Mouse (Mus musculus) right cerebral cortex, postnatal 10 days (tissue): ENCODE measurements around the gene Numa1.
"Not testable (repeated sequence)": the region's sequence is repeated elsewhere in the genome, so short reads cannot be mapped to it uniquely, and the experiment has no call there.

Experiments used
- DNase-seq, 2 experiments: peaks; one replicate each; pipeline ENCODE4 v3.0.0; 2021; ENCODE audit warnings: low spot score in 2 of 2

The Numa1 gene

DNA sequence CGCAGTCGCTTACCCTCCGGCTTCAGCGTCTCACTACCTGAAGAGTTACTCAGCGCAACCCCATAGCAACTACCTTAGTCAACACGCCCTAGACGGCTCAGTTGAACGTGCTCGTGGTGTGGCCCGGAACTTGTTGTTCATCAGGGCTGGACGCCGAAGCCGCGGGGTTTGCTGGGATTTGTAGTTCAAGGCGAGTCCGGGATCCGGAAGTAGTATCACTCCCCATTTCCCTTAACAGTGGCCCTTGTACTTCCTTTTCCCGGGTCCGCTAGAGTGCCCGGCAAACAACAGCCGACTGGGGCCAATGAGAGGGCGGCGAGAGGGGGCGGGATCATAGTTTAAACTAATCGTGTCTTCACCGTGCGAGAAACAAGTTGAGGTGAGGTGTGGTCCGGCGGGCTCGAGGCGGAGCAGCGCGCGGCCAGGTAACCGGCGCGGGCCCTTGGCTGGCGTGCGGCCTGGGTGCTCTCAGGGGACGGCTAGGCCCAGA, at the start of gene Numa1, which contains the start of gene Lrrc51:
Numa1 (plus strand) TSS at position 361 of the 490 bp plus-strand sequence.
Lrrc51 (minus strand) TSS at position 145 of the 490 bp plus-strand sequence.
- DNase-seq, result peak; percentile 97 to 98

DNA sequence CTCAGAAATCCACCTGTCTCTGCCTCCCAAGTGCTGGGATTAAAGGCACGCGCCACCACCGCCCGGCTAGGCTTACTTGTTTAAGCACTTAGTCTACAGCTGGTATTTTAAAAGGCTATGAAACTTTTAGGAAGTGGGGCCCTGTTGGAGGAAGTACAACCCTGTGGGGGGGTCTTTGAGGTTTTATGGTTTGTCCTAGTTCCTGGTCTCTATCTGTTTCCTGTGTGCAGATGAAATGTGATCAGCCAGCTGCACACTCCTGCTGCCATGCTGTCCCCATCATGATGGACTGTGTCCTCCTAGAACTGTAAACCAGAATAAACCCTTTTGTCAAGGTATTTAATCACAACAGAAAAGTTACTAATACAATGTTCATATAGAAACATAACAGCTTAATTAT, 49.8 kb upstream of the Numa1 start:
- DNase-seq, result no peak

DNA sequence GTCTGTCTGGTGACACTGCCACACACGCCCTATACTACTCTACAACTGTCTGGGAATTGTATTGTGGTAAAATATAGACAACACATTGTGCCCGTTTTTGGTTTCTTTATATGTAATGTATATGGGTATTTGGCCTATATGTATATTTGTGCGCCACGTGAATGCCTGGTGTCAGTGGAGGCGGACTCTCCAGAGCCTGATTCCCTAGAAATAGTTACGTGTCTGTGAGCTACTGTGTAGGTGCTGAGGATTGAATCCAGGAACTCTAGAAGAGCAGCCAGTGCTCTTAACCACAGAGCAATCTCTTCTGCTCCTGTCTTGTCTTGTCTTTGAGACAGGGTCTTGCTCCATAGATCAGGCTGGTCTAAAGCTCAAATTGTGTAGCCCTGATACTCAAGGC, 47.6 kb upstream of the Numa1 start:
- no peak for DNase-seq

DNA sequence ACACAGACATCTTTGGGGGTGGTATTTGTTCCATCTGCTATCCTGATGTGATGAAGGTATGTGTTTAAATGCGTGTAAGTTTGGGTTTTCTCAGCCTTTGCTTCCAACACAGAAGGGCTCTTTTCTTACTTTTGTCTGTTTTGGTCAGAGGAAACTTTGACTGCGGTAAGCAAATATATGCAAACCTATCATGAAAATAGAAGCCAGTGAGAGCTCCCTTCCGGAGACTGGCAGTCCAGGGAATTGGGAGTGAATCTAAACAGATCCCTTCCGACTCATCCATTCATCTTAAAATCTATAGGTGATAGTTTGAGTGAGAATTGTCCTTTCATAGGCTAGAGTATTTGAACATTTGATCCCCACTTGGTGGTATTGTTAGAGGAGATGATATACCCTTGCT, 45.5 kb upstream of the Numa1 start:
- DNase-seq, result no peak

DNA sequence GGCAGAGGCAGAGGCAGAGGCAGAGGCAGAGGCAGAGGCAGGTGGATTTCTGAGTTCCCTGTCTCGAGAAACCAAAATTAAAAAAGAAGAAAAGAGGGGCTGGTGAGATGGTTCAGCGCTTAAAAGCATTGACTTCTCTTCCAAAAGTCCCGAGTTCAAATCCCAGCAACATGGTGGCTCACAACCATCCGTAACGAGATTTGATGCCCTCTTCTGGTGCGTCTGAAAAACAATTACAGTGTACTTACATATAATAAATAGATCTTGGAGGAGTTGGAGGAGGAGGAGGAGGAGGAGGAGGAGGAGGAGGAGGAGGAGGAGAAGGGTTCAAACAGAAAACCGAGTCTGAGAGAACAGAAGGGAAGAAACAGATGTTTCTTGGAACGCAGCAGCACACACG, 38.2 kb upstream of the Numa1 start:
- no peak for DNase-seq

DNA sequence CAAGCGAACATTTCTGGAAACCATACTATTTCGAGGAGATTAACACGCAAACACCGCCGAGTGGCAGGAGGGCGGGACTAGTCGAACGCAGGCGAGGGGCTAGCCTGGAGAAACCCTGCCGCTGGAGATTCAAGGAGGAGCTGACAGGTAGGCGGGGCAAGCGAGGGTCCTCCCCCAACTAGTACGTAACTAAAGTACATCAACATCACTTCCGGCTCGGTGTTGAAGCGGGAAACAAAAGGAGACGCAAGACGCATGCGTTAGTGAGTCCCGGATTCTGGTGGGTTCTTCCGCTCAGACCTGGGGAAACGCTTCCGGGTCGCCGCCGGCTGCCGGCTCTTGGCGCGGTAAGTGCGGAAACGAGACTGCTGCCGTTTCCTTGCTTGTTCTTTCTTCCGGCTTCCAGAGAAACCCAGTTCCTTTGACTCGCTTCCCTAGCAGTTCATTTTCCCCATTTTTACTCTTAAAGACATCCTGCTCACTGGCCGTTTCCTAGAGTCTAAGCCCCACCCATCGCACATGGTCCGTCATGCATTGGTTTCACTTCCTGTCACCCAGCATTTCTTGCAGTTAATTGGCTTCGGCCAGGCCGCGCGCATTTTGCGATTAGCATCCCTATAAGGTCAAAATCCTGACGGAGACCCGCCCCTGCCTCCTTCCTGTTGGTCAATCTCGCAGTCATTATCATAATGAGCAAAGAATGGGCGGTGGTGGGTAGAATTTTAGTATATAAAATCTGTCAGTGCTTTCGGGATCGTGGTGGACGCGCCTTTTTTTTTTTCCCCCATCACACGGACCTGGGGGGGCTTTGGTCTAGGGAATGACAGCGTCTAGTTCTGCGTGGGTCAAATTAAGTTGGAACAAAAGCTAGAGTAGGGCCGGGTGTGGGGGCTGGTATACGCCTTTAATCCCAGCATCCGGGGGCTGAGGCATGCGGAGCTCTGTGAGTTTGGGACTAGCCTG, 37.5 kb upstream of the Numa1 start:
- DNase-seq, result peak; percentile 99

DNA sequence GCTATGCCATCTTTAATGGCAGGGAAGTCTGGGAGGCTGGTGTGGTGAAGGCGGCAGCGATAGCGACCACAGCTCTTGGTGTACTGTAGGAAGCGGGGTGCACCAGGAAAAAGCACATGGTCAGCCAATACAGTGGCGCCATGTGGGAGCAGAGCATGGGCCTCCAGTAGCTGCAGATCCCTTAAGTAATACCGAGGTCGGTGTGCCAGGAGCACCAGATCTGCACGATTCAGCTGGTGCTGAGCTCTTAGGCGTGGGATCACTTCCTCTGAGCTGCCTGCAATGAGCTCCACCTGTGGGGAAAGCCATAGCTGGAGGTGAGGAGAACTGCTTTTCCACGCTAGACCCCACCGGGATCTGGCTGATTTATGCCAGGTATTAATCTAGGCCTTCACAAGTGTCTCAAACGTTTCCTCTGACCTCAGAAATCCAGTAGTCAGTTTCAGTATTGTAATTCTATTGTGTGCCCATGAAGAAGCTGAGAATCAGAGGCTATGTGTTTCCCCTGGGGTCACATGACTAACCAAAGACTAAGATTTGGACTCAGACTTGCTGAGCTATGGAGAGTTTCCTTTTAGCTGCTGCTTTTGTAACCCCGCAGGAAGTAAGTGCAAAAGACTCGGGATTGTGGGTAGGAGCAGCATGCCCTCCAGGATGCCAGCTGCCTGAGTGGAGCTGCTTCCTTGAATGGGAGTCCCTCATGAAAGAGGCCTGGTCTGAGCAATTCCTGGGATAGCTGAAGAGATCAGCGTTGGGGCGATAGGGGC, 33.4 kb upstream of the Numa1 start:
- DNase-seq, result no peak

DNA sequence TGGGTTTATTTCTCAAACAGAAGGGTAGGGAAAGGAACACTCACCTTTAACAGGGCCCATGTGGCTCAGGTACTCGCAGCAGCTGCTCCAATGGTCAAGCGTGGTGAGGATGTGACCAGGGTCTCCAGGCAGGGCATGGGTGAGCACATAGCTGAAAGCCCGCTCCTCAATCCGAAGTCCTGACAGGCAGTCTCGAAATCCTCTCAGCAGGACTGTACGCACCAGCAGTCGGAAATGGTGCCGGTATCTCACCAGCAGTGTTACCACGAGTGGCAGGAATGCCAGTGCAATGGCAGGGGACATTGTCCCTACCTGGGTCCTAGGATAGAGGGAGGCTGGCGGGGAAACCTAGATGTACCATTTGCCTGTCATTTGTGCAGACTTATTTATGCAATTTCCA, 31.9 kb upstream of the Numa1 start:
- no peak for DNase-seq

DNA sequence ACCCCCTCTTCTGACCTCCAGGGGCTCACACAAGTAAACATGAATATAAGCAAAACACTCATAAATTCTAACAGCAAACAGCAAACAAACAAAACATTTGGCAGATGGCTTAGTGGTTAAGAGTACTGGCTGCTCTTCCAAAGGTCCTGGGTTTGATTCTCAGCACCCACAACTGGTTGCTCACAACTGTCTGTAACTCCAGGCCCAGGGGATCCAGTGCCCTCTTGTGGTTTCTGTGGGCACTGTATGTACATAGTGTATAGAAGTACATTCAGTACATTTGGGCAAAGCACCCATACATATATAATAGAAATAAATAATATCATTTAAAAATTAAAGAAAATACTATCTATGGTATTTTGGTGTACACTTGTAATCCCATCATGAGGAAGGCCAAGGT, 31.1 kb upstream of the Numa1 start:
- no peak for DNase-seq

DNA sequence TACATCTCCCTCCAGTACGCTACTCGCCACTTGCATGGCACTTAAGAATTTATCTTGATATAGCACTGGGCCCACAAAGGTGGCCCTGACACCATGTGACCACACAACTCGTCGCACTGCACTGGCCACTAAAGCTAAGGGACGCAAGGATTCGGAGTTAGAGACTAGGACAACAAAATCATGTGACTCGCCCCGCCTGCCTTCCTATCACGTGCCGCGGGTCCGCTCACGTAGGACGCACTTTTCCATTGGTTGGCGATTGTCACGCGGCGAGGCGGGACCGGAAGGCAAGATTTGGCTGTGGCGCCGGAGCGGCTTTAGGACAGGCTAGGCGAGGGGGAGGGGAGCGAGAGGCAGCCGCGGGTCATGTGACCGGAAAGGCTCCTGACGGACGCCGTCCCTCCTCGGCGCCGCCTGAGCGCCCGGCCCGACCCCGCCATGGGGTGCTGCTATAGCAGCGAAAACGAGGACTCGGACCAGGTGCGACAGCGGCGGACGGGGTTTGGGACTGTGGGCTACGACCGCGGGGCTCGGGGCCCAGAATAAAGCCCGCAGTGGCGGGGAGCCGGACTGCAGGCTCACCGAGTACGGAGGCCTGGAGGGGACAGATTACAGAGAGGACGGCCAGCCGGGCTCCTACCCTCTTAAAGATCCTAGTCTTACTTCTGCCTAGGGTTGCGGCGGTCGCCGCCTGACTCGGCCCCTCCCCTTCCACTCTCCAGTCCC, 28.2 kb upstream of the Numa1 start, which contains the start of gene Lamtor1:
Lamtor1 (plus strand) TSS at position 344 of the 726 bp plus-strand sequence.
- peak; percentile 100 for DNase-seq

DNA sequence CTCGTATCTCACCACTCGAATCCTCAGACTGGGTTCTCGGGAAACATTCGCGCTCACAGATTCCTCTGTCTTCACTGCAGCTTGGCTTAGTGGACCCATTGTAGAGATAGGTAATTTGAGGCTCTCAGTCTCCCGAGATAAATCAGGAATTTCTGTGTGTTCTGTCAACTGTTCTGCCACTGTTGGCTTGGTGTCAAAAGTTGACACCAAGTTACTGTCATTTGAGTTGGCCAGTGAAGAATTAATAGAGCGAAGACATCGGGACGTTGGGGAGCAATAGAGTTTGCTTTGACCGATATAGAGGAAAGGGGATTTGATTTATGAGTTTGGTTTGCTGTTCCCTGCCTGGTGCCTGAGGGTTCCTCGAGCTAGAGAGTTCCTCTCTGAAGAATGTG, 27.6 kb upstream of the Numa1 start, which contains the start of gene Tomt:
Tomt (minus strand) TSS at position 73 of the 395 bp plus-strand sequence.
- DNase-seq, result no peak

DNA sequence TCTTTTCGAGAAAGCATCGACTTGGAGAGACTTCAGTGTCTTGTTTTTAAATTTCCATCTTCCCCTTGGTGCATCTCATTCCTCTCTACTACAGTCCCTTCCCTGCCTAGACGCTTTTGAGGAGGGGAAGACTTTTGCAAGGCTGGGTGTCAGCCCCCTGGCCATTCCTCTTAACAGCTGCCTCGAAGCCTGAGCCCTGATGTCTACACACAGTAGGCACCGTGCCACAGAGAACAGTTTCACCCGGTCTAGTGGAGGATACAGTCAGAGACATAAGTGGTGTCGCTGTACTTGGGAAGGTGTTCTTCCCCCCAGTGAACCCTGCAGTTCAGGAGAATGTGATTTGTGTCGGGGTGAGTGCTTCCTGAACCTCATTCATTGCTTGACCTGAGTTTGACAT, 27.2 kb upstream of the Numa1 start:
- DNase-seq, result no peak

DNA sequence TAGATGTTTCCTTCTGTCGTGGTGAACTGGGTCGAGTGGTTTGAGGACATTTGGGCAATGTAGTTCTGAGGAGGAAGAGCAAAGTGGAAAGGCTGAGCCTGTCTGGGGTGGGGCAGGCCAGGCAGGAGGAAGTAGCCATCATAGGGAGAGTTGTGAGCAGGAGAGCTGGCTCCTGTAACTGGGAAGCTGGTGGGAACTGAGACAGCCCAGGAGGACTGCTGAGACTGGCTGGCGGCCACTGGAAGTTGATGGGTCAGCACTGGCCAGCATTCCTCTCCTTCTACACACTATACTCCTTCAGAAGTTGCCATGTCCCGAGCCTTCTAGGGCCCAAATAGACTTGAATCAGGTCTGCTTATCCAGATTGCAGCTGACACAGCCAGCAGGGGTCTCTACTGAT, 25.5 kb upstream of the Numa1 start:
- DNase-seq, result no peak

DNA sequence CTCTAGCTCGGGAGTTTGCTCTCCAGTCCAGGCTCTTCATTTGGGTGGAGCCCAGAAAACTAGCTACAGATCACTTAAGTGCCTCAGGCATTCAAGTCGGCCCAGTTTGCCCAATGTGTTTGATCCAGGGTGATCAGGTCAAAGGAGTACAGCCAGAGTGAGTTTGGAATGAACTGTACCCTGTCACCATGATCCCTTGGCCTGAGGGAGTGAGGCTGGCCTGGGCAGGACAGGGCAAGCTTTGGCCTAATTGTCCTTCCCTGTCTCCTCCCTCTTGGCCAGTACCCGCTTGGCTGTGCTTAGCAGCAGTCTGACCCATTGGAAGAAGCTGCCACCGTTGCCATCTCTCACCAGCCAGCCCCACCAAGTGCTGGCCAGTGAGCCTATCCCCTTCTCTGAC, 23.8 kb upstream of the Numa1 start:
- DNase-seq, result no peak

DNA sequence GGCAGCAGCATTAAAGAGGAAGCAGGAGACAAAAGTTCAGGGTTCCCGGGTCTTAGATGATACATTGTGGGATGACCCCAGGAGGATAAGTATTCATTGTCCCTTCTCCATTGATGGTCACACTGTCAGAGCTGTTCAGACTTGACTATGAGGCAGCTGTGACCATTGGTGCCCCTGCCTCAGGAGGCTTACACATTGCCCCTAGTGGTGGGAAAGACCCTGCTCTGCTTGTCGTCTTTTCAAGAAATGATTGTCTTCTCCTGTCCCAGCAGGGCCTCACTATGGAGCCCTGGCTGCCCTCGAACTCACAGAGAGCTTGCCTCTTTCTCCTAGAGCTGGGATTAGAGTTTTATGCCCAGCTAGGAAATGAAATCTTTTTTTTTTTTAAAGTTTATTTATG, 21.9 kb upstream of the Numa1 start:
- no peak for DNase-seq

DNA sequence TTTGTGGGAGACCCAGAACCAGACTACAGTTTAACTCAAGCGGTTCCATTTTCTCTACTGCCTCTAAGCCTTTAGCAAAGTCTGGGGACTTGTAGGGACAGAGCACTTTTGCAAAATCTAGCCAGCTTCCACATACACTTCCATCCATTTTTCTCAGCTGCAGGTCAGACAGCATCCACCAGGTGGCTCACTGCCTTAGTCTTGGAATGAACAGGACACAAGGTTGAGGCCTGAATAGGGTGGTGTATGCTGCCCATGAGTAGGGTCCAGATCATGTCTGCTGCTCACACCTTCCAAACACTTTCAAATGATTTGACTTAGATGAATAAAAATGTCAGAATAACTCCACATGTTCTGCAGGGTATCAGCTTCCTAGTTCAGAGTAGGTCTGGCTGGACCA, 15.8 kb upstream of the Numa1 start:
- DNase-seq, result peak in 1 of 2 experiments; percentile 66

DNA sequence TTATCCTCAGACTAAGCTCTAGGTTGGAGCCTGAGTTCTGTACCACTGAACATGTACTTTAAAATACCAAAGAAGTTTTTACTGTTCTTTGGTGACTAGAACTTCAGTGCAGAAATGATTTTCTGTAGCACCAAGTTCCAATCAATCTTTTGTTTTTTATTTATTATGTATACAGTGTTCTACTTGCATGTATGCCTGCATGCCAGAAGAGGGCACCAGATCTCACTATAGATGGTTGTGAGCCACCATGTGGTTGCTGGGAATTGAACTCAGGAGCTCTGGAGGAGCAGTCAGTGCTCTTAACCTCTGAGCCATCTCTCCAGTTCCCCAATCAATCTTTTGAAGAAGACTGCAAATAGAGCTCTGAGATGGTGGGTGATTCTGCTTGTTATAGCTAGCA, 8.0 kb upstream of the Numa1 start:
- not testable (repeated sequence) for DNase-seq

DNA sequence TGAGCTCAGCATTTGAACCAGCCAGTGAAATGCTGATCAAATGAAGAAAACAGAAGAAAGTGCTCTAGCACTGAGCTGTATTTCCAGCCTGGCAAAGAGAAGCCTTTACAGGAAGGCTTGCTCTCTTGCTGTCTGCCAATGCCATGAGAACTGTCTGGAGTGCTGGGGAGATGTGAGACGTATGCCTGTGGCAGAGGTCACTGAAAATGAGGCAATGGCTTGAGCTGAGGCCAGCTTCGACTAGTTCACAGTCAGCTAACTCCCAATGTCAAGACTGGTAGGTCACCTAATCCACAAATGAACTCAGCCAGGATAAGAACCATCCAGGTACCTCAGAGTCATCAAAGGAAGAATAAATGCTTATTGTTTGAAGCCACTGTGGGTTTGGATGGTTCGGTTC, 5.8 kb upstream of the Numa1 start:
- no peak for DNase-seq

DNA sequence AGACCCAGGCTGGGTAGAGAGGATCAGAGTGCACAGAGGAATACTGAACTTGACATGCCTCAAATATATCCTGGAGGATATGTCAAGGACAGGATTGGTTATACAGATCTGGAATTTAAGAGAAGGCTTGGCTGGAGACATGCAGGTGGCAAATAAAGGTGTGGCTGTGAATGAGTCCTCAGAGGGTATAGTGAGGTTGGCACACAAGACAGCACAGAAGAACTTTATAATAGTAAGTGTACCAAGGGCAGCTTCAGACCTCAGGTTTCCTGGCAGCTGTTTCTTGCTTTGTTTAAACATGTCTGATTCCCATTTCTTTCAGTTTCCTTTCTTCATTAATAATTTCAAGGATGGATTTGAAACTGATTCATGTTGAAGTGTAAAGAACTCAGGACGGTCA, 1.4 kb upstream of the Numa1 start:
- DNase-seq, result no peak

DNA sequence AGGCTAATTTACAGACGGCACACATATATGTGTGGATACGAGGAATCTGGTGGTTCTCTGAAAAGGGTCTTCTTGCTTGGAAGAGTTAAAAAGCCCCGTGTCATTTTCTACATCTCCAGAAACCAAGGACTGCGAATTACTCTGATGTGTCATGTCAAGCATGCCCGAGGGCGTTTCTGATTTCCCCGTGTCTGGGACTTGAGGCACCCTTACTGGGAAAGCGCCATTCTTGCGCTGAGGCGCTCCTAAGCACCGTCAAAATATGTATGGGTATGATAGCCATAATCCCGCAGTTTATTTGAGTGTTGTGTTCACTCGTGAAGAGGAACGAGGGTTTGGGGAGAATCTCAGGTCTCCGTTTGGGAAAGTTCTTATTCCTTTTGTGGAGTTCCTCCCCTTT, 611 bp upstream of the Numa1 start:
- DNase-seq, result peak in 1 of 2 experiments; percentile 37

DNA sequence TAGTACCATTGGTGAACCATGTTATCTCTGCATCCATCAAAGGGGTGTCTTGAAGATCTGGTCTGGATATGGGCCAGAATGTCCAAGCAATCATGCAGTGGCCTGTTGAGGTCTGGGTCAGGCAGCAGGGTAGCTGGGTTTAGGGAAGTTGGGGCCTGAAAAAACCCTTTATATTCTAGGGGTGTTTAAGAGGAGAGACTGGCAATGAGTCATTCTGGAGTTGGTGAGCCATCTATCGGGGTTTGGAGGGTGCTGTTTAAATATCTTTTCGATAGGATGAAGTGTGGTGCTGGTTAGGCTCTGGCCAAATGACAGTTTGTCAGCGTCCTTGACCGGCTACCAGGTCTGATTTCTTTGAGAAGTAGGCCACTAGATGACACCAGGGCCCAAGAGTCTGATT, 2.0 kb downstream of the Numa1 start:
- DNase-seq, result no peak

DNA sequence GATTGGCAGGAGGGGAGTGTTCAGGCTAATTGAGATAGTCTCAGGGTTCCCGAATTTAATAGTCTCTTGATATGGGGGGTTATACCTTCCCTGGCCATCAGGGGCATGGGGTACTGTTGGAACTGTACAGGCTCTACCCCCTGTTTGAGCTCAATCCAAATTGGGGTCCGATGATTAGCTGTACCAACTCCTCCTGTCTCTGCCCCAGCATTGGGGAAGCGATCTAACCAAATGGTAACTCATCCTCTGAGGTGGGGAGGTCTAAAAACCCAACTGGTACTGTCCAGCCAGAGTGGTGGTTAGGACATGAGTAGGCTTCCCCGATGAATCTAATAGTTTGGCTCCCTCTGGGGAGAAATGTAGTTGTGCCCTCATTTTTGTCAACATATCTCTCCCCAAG, 3.1 kb downstream of the Numa1 start:
- no peak for DNase-seq
